Mouse (Mus musculus) ES-E14 (cell line): ENCODE results near the gene Pcbp4. TPM values are rescaled to one million over a fixed set of nuclear protein-coding genes. Genes with fewer than 3 reads are reported as not detected.

Source experiments
- DNase-seq: peaks from one replicate; pipeline ENCODE4 v3.0.0-alpha.2; 2013; ENCODE audit warnings: low read depth, low spot score
- H3K27ac ChIP-seq: 2 replicates; pipeline ENCODE4 v1.5.1; 2012; ENCODE audit warnings: low read depth, mild to moderate bottlenecking, low read length, moderate library complexity, mixed read lengths; ENCODE audit not compliant: poor library complexity, insufficient read depth, severe bottlenecking
- H3K36me3 ChIP-seq: 2 replicates; pipeline ENCODE4 v1.6.1; 2012; ENCODE audit warnings: mild to moderate bottlenecking, low read length, moderate library complexity, mixed read lengths; ENCODE audit not compliant: control insufficient read depth, poor library complexity, insufficient read depth, severe bottlenecking
- H3K4me1 ChIP-seq, 2 experiments: fragments of 150-350 bp in 1 of 2; sonication (generic) in 1 of 2; 2 replicates each; pipeline ENCODE4 v1.6.1; 2012; ENCODE audit warnings: low read length in 2 of 2, mild to moderate bottlenecking in 1 of 2, mixed read lengths in 1 of 2; ENCODE audit not compliant: control insufficient read depth in 2 of 2, insufficient read depth in 2 of 2, poor library complexity in 1 of 2
- H3K4me3 ChIP-seq, 2 experiments: fragments of 150-350 bp in 1 of 2; sonication (generic) in 1 of 2; 2 replicates each; pipeline ENCODE4 v1.5.1; 2012; ENCODE audit warnings: low read length in 2 of 2, low read depth in 1 of 2, mild to moderate bottlenecking in 1 of 2, mixed read lengths in 1 of 2; ENCODE audit not compliant: insufficient read depth in 1 of 2, poor library complexity in 1 of 2, severe bottlenecking in 1 of 2
- H3K9ac ChIP-seq: 2 replicates; pipeline ENCODE4 v1.6.1; 2012; ENCODE audit warnings: low read depth, mild to moderate bottlenecking, low read length, mixed read lengths; ENCODE audit not compliant: poor library complexity, insufficient read depth, severe bottlenecking
- H3K9me3 ChIP-seq: fragments of 150-350 bp; sonication (generic); 2 replicates; pipeline ENCODE4 v1.6.1; 2012; ENCODE audit warnings: low read depth, mild to moderate bottlenecking, low read length; ENCODE audit not compliant: control insufficient read depth, insufficient read depth
- CHD2 ChIP-seq: IDR thresholded peaks from 2 replicates; pipeline ENCODE4 v1.6.1; 2014; ENCODE audit warnings: mild to moderate bottlenecking, low read depth, low read length, inconsistent platforms
- HCFC1 ChIP-seq: IDR thresholded peaks from 2 replicates; pipeline ENCODE4 v1.6.1; 2012; ENCODE audit warnings: low read length, inconsistent platforms, borderline replicate concordance; ENCODE audit not compliant: insufficient read depth
- MAFK ChIP-seq: IDR thresholded peaks from 2 replicates; pipeline ENCODE4 v1.6.1; 2014; ENCODE audit warnings: mild to moderate bottlenecking, low read depth, low read length, inconsistent platforms; ENCODE audit not compliant: insufficient read depth
- ZC3H11A ChIP-seq: IDR thresholded peaks from 2 replicates; pipeline ENCODE4 v1.6.1; 2012; ENCODE audit warnings: low read depth, mild to moderate bottlenecking, inconsistent platforms, low read length, borderline replicate concordance
- ZNF384 ChIP-seq: IDR thresholded peaks from 2 replicates; pipeline ENCODE4 v1.6.1; 2012; ENCODE audit warnings: low read depth, low read length, inconsistent platforms
- in situ Hi-C, 2 experiments: fragments of 600-800 bp; cut with MboI; formaldehyde crosslinking; loops; one replicate each; pipeline ENCODE4 v1.15.1; 2025; ENCODE audit warnings: low sequenced_read_pairs in 2 of 2, inconsistent platforms in 1 of 2; ENCODE audit not compliant: unreplicated experiment in 2 of 2
- total RNA-seq: library from RNA; depleted of rRNA; stranded (reverse); fragments of 300-350 nt; gene quantifications from 2 replicates; pipeline ENCODE4 v1.2.3, GENCODE M21; 2012

Gene Pcbp4
- total RNA-seq, 1 experiment, result 140 TPM

- H3K36me3 ChIP-seq, result no peaks in the 10 kb centered on the region
- no peak overlapping the region for H3K9ac ChIP-seq
- peak overlapping the region; percentile 5 to 26; a peak in 2 of 4 replicates for H3K4me3 ChIP-seq
- H3K9me3 ChIP-seq, result no peaks in the 10 kb centered on the region
- in situ Hi-C loops, result loop anchor here (5.0 to 10.0 kb wide), 2 partner anchors 126 to 129 kb away; no protein-coding TSS in a partner anchor
- TF ChIP-seq CHD2, result no peak
- TF ChIP-seq ZC3H11A, result no peak
- TF ChIP-seq MAFK, result no peak
- DNase-seq, result no peak
- no peak overlapping the region for H3K27ac ChIP-seq
- H3K4me1 ChIP-seq, result peaks cover 0 to 20% of the 10 kb centered on the region in 2 experiments; a peak in 2 of 4 replicates
These were observed 31.8 kb upstream of the Pcbp4 start for GRCm38 (mm10) chr9:106421033-106421864.

DNA sequence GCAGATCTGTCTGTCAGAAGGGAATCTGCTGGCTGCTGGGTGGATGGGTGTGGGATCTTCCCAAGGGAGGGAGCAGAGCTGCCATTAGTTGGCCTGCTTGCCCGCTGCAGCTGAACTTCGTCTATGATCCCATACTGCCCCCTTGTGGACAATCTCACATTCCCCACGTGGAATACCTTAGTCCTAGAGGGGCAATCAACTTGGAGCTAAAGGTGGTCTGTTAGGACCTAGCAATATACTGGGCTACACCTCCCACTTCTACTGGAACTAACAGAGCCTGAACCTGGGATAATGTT lies 31.3 kb upstream of the Pcbp4 start:
- H3K27ac ChIP-seq, result no peak overlapping the region
- H3K9me3 ChIP-seq, result no peaks in the 10 kb centered on the region
- H3K9ac ChIP-seq, result no peak overlapping the region
- H3K4me1 ChIP-seq, result peaks cover 0 to 20% of the 10 kb centered on the region in 2 experiments; a peak in 2 of 4 replicates
- TF ChIP-seq CHD2 (no peak), ZC3H11A (peak; percentile 91)
- H3K36me3 ChIP-seq, result no peaks in the 10 kb centered on the region
- H3K4me3 ChIP-seq, result no peak overlapping the region
- DNase-seq, result peak; percentile 89
- in situ Hi-C loops, result loop anchor here (5.0 to 10.0 kb wide), 2 partner anchors 127 to 130 kb away; no protein-coding TSS in a partner anchor

GRCm38 (mm10) chr9:106428719-106429220 lies 24.3 kb upstream of the Pcbp4 start:
- TF ChIP-seq ZC3H11A (no peak), MAFK (no peak), CHD2 (no peak), HCFC1 (no peak), ZNF384 (no peak)
- DNase-seq, result no peak
- peak overlapping the region; percentile 70 for H3K9ac ChIP-seq
- peak overlapping the region; percentile 14; the same call in 1 of the 2 replicates for H3K27ac ChIP-seq
- no peaks in the 10 kb centered on the region for H3K9me3 ChIP-seq
- no peaks in the 10 kb centered on the region; a peak in 1 of 4 replicates for H3K4me1 ChIP-seq
- peaks cover 33% of the 10 kb centered on the region for H3K36me3 ChIP-seq
- H3K4me3 ChIP-seq, result peak overlapping the region; percentile 45 to 80
- in situ Hi-C loops, result loop anchor here in 1 of 2 experiments (10.0 kb wide), 1 partner anchor 134 kb away; no protein-coding TSS in a partner anchor

- H3K36me3 ChIP-seq, result peaks cover 39% of the 10 kb centered on the region
- peak within 1 kb of the TSS; percentile 73 to 80 for H3K4me3 ChIP-seq
- H3K9me3 ChIP-seq, result no peaks in the 10 kb centered on the region
- peak within 1 kb of the TSS; percentile 100 for H3K9ac ChIP-seq
- DNase-seq, result peak; percentile 98
- peak within 1 kb of the TSS; percentile 81 for H3K27ac ChIP-seq
- no peaks in the 10 kb centered on the region; a peak in 1 of 4 replicates for H3K4me1 ChIP-seq
- peak; percentile 83 for TF ChIP-seq HCFC1
- TF ChIP-seq ZC3H11A, result no peak
- TF ChIP-seq CHD2, result peak; percentile 56; the same call in 1 of the 2 replicates
- TF ChIP-seq ZNF384, result no peak
- no peak for TF ChIP-seq MAFK
- in situ Hi-C loops, result loop anchor here in 1 of 2 experiments (10.0 kb wide), 1 partner anchor 135 kb away; no protein-coding TSS in a partner anchor
These were observed 23.7 kb upstream of the Pcbp4 start, which contains the start of gene Rpl29 for GRCm38 (mm10) chr9:106429221-106430014. Gene Rpl29, plus strand, starts transcription at chr9:106429454.
